Mouse (Mus musculus): ENCODE data around the gene P4htm. TPM values are rescaled to one million over a fixed set of nuclear protein-coding genes. Genes with fewer than 3 reads are reported as not detected.

P4htm gene
- total RNA-seq, 2 experiments from 2014 or later, result 3.2 TPM; not detected in 1

DNA sequence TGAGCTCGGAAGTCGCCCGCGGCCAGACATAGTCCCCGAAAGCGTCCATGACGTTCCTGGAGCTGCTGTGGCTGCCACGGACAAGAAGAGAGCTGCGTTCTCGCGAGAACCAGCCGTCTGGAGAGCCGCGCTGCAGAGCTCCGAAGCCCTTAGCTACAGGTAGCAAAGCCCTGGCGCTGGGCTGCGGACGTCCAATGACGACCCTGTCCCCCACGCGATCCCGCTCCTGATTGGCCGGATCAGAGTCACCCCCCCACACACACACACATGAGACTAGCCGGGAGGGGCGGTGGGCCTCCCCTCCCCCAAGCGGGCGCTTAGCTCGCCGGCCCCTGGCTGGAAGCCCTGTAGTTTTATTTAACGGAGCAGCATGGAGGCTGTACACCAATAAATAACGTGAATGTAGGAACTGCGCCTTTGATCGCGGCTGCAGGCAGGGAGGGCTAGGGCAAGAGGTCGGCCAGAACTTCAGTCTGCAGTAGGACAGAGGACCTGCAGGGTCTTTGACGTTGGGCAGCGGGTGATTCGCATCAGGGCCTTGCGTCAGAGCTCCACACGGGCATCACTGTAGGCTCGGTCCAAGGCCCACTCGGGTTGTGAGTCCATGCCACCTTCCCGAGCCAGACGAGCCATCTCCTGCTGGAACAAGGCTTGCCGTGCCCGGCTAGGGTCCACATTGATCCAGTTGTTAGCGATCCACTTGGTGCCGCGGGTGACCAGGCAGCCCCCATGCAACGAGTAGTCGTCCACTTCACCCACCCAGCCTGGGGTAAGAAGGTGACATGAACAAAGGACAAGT lies 18.7 kb downstream of the P4htm start, which contains the start of gene Wdr6:
Wdr6 (minus strand) TSS at position 195 of the 799 bp plus-strand sequence.
- ATAC-seq (replicated peaks; ENCODE audit: low FRiP score, low TSS enrichment, poor library complexity, severe bottlenecking), result peak; percentile 89

DNA sequence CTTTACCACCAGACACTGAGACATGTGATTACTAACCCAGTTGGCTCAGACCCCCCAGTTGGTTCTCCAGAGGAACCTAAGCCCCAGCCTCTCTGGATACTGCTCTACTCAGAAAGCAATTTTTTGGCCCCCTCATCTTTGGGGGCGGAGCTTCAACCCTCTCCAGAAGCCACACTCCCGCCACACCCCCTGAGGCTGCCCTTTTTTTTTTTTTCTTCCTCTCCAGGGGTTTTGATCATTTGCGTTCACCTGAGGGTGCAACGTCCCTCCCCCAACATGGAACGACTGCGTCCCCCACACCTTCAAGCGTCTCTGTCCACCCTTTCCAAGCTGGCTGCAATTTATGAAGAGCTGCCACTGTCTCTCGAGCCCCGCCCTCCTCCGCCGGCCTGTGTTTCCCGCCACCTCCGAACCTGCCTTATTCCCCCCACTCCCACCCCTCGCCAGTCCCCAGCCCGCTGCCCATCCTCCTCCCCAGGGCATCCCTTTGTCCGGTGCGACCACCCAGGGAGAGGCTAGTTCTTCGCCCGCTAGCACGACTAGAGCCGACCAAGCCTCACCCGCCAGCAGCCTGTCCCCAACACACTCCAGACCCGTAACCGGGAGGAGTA lies 19.4 kb downstream of the P4htm start:
- no peak for ATAC-seq (replicated peaks; ENCODE audit: low FRiP score, low TSS enrichment, poor library complexity, severe bottlenecking)

DNA sequence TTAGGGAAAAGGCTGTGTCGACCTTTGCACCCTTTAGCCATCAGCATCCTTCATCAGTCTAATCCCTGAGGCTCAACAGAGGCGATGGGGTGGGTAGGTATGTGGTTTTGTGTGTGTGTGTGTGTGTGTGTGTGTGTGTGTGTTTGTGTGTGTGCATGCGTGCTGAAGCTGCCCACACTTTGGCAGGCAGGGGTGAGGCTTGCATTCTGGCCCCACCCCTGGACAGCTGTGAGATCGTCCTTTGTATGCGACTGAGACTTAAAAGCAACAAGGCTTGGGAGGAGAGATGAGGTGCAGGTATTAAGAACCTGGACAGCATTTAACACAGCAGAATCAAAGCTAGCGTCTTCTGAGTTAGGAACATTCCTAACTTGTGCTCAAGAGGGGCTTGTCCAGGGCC lies 20.4 kb downstream of the P4htm start:
- no peak for ATAC-seq (replicated peaks; ENCODE audit: low FRiP score, low TSS enrichment, poor library complexity, severe bottlenecking)

DNA sequence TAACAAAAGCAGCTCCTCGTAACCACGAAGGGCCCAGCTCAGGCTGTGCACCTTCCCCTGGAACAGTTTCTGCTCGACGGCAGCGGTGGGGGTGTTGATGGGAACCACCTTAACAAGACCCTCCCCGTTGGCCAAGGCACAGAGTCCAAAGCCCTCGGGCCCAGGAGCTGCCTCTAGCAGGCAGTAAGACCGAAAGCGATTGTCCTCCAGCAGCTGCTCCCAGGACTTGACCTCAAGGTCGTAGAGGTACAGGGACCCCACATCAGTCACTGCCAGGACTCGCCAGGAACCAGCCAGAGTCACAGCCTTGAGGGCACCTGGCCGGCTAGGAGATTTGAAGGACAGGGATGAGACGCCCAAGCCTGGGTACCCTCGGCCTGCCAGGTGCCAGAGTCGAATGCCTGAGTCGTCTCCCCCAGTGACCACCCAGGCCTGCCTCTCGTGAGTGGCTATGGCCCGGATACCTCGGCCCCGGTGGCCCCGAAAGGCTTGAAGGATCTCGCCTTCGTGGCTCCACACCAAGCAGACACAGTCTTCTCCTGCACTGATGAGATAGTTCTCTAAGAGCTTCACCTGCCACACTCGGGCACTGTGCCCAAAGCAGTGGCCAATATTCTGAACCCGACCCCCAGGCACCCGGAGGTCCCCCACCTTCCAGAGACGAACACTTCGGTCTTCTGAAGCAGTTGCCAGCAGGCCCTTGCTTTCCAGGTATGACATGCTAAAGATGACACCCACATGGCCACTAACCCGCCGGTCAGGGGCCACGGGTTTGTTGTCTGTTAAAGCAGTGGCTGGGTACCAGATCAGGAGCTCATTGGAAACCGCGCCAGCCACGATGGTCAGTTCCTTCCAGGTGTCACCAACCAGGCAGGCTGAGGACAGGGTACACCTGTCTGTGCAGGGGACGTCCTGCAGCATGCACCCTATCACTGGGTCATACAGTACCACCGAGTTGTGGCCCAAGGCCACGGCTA lies 21.9 kb downstream of the P4htm start:
- ATAC-seq (replicated peaks; ENCODE audit: low FRiP score, low TSS enrichment, poor library complexity, severe bottlenecking), result no peak

DNA sequence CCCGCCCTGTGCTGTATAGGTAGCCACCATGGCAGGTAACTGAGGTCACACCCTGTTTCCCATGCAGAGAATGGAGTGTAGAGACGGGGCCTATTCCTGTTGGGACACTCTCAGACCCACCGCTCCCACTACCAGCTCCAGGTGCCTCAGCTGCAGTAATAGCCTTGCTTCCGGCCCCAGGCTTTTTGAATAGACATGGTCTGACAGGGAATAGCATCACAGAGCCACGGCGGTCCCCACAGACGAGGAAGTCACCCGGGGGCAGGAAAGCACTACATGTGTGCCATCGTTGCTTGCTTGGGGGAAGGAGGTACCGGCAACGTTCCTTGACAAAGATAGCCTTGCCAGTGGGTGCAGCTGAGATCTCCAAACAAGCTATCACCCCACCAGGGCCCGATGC lies 22.5 kb downstream of the P4htm start:
- ATAC-seq (replicated peaks; ENCODE audit: low FRiP score, low TSS enrichment, poor library complexity, severe bottlenecking), result no peak

DNA sequence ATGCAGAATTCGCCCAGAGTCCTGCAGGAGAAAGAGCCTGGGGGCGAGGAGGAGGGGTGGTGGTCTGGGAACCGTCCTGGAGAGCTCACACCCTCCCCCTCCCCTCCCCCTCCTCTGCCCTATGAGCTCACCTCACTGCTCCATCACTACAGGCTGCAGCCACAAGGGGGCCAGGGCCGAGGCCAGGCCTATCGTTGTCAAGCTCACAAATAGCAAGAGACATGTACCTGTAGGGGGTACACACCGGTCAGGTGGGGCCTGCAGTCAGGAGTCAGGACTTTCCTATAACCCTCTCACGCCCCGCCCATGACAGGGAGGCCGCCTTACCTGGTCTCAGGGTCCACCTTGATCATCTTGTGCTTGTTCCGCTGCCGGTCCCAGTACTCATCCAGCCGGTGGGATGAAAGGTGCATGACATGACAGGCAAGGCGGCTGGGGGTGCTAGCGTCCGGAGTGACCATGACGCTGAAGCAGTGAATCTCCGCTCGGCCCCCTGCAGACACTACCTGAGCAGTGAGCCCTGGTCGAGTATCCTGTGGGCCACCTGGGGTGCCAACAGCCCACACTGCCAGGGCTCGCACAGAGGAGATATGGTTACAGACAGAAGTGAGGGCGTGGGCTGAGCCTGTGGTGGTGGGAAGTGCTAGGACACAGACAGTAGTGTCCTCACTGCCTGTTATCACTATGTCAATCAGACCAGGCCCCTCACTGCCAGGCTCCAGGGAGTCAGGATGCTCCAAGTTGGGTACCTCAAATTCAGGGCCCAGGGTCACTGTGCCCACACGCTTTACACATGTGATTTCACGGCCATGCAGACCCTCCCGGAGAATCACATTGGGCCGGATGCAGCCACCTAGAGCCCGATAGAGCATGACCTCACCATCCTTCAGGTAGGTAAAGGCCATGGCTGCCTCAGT lies 23.4 kb downstream of the P4htm start:
- ATAC-seq (replicated peaks; ENCODE audit: low FRiP score, low TSS enrichment, poor library complexity, severe bottlenecking), result no peak

DNA sequence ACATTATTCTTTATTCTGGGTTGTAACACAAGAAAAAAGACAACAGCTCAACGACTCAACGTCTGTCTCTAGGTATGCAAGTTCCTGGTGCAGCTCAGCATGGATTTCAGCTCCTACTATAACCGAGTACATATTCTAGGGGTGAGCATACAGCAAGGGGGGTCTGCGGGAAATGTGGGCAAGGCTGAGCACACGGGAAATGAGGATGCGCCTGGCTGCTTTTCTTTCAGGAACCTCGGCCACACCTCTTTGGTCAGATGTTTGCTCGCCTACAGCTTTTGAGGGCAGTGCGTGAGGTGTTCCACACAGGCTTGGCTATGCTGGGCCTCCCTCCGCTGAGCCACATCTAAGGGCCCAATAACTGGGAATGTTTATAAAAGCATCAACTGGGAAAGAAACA lies 25.1 kb downstream of the P4htm start:
- ATAC-seq (replicated peaks; ENCODE audit: low FRiP score, low TSS enrichment, poor library complexity, severe bottlenecking), result no peak

DNA sequence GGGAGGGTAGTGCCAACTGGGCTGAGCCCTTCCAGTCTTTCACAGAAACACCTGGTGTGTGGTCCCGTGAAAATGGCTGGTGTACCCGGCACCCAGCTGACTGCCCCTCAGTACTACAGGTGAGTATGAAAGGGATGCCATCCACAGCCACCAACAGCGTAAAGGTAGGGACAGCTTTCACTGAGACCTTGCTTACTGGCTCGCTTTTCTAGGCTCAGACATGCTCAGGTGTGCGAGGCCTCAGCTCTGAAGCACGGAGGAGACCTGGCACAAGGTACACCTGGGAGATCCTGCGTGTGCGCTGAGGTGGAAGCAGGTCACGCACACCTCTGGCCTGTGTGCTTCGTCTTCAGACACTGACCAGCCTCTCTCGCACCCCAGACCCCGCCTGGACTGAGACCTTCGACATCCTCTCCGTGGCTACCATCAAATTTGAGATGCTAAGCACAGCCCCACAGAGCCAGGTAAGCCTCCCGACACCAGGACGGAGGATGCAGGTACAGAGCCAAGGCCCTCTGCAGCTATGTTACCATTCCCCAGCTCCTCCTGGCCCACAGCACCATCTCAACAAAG lies 26.0 kb downstream of the P4htm start:
- ATAC-seq (replicated peaks; ENCODE audit: low FRiP score, low TSS enrichment, poor library complexity, severe bottlenecking), result no peak

DNA sequence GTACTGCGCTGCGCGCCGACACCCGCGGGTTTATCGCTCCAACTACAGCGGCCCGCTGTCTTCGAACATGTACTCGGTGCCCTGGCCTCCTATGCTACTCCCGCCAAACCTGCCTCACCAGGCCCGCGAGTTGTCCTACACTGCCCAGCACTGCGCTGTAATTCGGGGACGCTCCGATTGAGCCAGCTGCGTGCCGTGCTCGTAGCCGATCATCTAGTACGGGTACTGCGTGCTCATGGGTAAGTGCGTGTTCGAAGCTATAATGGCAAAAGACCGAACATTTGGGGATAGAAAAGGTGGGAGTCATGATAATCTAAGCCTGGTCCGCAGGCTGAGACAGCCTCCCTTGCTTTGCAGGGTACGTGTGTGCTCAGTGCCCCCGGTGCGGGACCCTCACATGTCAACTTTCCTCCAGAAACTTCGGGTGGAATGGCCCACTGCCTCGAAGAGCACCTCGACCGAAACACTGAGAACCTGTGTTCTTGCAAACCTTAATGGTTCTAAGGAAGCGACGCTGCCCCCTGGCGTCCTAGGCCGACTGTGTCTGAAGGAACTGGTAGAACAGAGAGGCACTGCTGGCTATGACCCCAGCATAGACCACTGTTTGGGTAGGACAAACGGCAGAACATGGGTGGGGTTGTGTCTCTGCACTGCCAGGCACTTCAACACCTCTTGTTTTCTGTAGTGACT lies 27.1 kb downstream of the P4htm start:
- peak; percentile 23; the same call in 1 of the 2 replicates for ATAC-seq (replicated peaks; ENCODE audit: low FRiP score, low TSS enrichment, poor library complexity, severe bottlenecking)

DNA sequence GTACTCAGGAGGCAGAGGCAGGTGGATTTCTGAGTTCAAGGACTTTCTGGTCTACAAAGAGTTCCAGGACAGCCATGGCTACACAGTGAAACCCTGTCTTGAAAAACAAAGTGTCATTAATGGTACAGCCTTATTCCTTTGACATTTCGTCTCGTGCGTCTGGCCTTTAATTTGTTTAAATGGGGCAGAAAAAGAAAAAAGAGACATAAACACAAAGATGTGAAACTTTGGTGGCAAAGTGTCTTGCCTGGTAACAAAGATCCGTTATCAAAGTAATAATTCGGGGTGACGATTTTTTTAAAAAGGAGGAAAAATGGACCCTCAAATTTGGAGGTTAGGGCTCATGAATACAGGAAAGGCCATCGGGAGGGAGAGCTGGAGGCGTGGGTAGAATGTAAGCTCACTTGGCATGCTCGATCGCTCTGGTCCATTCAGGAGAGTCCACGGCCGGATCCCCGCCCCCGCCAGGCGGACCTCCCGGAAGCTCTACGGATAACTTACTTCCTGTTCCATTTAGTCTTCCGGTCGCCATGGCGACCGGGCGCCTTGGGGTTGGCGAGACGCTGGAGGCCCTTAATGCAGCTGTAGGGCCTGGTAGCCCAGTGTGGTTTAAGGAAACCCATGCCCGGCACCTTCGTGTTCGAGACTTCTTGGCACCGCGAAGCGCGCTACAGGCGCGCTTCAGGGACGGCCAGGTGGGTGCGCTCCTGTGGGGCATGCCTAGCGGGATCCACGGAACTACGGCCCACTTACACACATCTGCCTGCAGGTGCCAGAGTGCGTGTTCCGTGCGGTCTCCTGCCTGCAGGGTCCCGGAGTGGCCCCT lies 27.9 kb downstream of the P4htm start, which contains the start of gene Dalrd3:
Dalrd3 (plus strand) TSS at position 506 of the 826 bp plus-strand sequence.
- peak; percentile 48 for ATAC-seq (replicated peaks; ENCODE audit: low FRiP score, low TSS enrichment, poor library complexity, severe bottlenecking)

DNA sequence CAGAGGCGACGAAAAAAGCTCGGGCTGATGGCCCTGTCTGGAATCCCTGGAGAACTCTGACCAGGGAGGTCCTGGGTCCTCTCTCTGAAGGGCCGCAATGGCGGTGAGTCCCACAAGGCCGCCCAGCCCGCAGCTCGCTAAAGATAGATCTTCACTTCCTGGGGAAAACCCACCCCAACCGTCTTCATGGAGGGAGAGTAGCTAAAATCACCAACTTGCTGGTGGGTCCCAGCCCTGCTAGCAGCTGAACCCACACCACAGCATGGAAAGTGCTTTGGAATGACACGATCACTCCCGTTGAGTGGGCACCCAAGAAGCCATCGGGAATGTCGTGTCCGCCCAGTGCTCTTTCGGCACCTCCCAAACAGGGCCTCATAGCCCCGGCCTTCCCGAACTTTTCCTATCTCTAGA lies 29.0 kb downstream of the P4htm start:
- ATAC-seq (replicated peaks; ENCODE audit: low FRiP score, low TSS enrichment, poor library complexity, severe bottlenecking), result no peak

DNA sequence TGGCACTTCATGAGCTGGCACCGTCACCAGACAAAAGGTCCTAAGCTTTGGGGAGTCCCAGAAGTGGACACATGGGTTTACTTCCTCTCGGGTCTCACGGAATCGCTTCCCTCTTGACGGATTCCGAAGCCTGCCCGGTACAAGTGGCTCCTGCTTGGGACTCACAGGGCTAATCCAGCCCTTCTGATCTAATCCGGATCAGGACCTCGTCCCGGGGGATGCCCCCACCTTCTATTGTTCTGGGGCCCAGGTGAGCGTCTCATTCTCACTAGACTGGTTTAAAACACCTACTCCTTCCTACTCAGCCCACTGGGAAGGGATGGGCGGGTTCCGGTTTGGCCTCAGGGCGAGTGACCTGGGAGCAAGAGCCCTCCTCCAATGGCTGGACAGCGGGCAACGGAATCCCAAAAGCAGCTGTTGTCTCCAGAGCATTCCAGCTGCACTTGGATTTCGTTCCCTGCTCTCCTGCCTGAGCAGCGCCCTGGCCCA lies 29.5 kb downstream of the P4htm start:
- no peak for ATAC-seq (replicated peaks; ENCODE audit: low FRiP score, low TSS enrichment, poor library complexity, severe bottlenecking)

DNA sequence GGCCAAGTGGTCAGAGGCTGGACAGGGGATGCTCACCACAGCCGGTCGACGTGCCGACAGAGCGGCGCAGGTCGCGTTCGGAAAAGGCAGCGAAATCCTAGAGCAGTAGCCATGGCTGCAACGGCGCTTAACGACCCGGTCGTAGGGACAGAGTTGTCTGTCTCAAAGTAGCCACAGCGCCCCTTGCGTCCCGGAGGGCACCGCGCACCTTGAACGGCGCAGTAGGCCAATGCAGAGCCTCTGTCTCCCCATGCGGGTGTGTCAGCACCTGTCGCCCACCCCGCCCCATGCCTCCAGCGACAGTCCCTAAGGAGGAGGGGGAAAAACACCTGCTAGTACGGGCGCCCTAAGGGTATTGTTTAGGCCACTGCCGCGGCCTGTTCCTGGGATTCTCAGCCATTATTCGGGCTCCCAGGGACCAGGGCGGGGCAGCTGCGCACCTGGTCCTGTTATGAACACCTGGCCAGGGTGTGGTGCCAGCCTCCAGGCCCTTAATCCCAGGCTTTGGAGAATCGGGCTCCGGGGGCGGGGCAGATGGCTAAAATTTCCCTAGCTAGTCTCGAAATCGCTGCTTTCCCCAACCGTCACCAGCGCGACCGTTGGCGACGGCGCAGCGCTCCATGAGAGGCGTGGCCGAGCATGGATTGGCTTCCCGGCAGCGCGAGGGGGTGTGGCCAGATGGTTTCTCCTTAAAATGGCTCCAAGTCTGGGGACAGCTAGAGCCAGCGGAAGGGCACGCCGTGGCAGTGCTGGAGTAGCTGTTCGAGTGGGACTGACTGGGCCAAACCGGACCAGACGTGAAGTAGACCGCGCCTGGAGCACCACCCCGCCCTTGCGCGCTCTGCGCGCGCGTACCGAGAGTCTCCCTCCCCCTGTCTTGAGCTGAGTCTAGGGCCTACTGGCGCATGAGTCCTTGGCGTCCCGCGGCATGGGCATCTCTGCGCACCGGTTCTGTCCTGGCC lies 30.4 kb downstream of the P4htm start, which contains the start of gene Ndufaf3:
Ndufaf3 (minus strand) TSS at position 620 of the 962 bp plus-strand sequence.
- ATAC-seq (replicated peaks; ENCODE audit: low FRiP score, low TSS enrichment, poor library complexity, severe bottlenecking), result peak; percentile 56

DNA sequence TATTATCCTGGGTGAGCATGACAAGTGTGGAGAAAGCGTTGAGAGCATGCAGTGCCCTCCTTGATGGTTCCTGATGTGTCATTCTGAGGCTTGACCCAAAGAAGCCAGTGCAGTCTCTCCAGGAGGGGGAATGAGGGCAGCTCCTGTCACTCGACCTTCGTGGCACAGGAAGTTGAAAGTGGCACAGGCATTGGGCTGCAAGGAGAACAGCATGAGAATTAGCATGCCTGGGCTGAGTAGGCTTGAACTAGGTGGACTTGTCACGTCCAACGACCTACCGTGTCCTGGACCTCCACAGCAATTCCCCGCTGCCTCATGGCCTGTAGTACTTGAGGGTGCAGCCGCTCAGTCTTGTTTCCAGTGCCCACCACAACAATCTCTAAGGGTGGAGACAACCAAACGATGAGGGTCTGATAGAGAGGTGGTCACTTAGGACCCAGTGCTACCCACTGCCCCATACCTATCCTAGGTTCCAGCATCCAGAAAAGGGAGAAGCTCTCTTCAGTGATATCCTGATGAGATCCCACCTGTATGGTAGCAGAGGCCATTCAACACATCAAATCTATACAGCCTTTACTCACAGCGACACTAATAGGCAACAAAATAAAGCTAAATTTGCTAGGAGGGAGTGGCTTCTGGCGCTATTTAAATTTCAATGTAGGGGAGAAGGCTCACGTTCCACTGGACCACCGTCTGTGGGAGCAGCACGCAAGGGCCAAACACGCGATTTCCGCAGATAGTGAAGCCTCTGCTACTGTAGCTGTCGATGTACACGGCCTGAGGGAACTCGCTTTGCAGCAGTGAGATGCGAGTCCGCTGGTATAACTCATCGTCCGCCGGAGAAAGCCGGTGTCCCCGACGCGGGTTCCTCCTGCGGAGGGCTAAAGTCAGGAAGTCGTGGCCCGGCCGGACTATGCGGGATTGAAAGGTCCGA lies 31.3 kb downstream of the P4htm start:
- ATAC-seq (replicated peaks; ENCODE audit: low FRiP score, low TSS enrichment, poor library complexity, severe bottlenecking), result peak; percentile 0; the same call in 1 of the 2 replicates

DNA sequence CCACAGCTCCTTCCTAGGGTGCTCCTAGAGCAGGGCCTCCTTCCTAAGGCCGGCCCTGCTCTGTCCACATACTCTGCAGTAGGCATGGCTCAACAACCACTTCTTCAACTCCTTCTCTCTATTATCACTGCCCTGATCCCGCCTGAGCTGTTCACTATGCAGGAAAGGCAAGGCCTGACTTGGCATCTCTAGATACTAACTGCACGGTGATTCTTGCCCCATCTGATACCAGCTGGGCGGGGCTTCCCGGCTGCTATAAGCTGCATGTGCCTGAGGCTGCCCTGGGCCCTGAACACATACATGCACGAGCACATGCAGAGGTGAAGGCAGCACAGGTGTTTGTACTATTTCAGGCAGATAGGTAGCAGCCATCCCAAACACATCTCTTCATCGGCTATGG lies 33.3 kb downstream of the P4htm start:
- ATAC-seq (replicated peaks; ENCODE audit: low FRiP score, low TSS enrichment, poor library complexity, severe bottlenecking), result 0 out of 2 replicates have a peak, but pooled peaks have one; percentile 6

All from megakaryocyte-erythroid progenitor cell, adult 5-6 weeks (primary cell).